Mouse (Mus musculus) forebrain, embryonic 16.5 days (tissue): ENCODE measurements around the gene Lrrc47. TPM values are rescaled to one million over a fixed set of nuclear protein-coding genes. Genes with fewer than 3 reads are reported as not detected.

Experiments
- ATAC-seq: fragments of 200-750 bp; cut with Nextera tagmentation; 2 replicates; pipeline ENCODE4 v1.8.0; 2017; ENCODE audit warnings: mild to moderate bottlenecking, moderate library complexity
- H3K27ac ChIP-seq: fragments of 300-500 bp; sonication (generic); 2 replicates; pipeline ENCODE4 v1.5.1; 2014; ENCODE audit warnings: low read length, control low read depth
- H3K27me3 ChIP-seq: fragments of 300-500 bp; sonication (generic); replicated peaks from 2 replicates; pipeline ENCODE4 v1.6.1; 2014; ENCODE audit warnings: low read length; ENCODE audit not compliant: control insufficient read depth, insufficient read depth
- H3K36me3 ChIP-seq: fragments of 300-500 bp; sonication (generic); 2 replicates; pipeline ENCODE4 v1.6.1; 2014; ENCODE audit not compliant: control insufficient read depth, insufficient read depth
- H3K4me1 ChIP-seq: fragments of 300-500 bp; sonication (generic); replicated peaks from 2 replicates; pipeline ENCODE4 v1.6.1; 2014; ENCODE audit warnings: low read length; ENCODE audit not compliant: control insufficient read depth, insufficient read depth
- H3K4me2 ChIP-seq: fragments of 300-500 bp; sonication (generic); 2 replicates; pipeline ENCODE4 v1.6.1; 2014; ENCODE audit warnings: mild to moderate bottlenecking, low read length, control low read depth
- H3K4me3 ChIP-seq: fragments of 300-500 bp; sonication (generic); replicated peaks from 2 replicates; pipeline ENCODE4 v1.5.1; 2014; ENCODE audit warnings: mild to moderate bottlenecking, low read length, control low read depth
- H3K9ac ChIP-seq: fragments of 300-500 bp; sonication (generic); replicated peaks from 2 replicates; pipeline ENCODE4 v1.6.1; 2014; ENCODE audit warnings: low read depth, low read length, control low read depth
- H3K9me3 ChIP-seq: fragments of 300-500 bp; sonication (generic); 2 replicates; pipeline ENCODE4 v1.6.1; 2016; ENCODE audit warnings: low read length; ENCODE audit not compliant: control insufficient read depth
- WGBS: fragments of 180-500 bp; shearing (Covaris S2); extraction: QIAGEN DNeasy Blood & Tissue Kit; methylation state at CpG from one replicate; pipeline ENCODE4 v1.1.7; 2014; 5-methylcytosine and 5-hydroxymethylcytosine counted together
- polyA plus RNA-seq: library from polyadenylated mRNA; unstranded; fragments of >200 nt; fragmentation: Nextera tagmentation; extraction: Ambion mirVana; gene quantifications from 2 replicates; pipeline ENCODE4 v1.2.1, GENCODE M21; 2015

Lrrc47 gene
- polyA plus RNA-seq, 1 experiment from 2014 or later, result 22.2 TPM

GRCm38 (mm10) chr4:153980470-153980869, 31.1 kb upstream of the Lrrc47 start:
- Histone ChIP-seq H3K27ac (no peak overlapping the region), H3K9ac (no peak overlapping the region), H3K4me3 (no peak overlapping the region), H3K4me1 (peaks cover 13% of the 10 kb centered on the region), H3K9me3 (no peaks in the 10 kb centered on the region), H3K4me2 (no peak overlapping the region), H3K27me3 (no peaks in the 10 kb centered on the region), H3K36me3 (peaks cover 29% of the 10 kb centered on the region)
- ATAC-seq, result no peak
- 93% methylated on average over 11 of the region's 11 CpGs for WGBS

DNA sequence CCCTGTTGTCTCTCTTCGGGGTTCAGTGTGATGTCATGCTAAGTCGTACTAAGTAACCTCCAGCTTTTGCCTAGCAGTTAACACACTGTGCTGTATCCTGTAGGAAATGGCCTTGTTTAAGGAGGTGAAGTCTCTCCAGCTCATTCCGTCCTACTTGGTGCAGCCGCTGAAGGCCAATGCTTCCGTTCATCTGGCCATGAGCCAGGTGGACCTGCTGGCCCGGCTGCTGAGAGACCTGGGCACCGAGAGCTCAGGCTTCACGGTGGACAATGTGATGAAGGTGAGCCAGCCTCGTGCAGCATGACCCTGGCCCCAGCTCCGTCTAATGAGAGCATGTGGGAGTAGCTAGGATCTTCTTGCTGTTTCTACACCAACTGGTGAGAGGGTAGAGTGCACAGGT, 18.8 kb upstream of the Lrrc47 start:
- peaks cover 46% of the 10 kb centered on the region for H3K36me3 ChIP-seq
- no peaks in the 10 kb centered on the region for H3K9me3 ChIP-seq
- no peak overlapping the region for H3K4me3 ChIP-seq
- H3K27me3 ChIP-seq, result no peaks in the 10 kb centered on the region
- ATAC-seq, result no peak
- WGBS, result 86% methylated on average over 10 of the region's 10 CpGs
- H3K4me1 ChIP-seq, result no peaks in the 10 kb centered on the region
- no peak overlapping the region for H3K9ac ChIP-seq
- no peak overlapping the region for H3K4me2 ChIP-seq
- no peak overlapping the region for H3K27ac ChIP-seq

DNA sequence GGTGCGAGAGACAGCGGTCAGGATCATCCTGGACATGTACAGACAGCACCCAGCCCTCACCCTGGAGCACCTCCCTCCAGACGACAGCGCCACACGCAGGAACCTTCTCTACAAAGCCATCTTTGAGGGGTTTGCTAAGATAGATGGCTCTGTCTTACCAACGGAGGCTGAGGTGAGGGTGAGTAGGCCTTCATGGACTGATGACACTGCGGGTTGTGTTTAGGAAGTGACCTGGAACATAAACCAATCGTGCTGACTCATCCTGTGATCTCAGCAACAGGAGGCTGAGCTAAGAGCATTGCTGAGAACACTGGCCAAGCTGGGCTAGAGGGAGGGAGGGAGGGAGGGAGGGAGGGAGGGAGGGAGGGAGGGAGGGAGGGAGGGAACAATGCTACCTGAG, 18.0 kb upstream of the Lrrc47 start:
- Histone ChIP-seq H3K4me2 (no peak overlapping the region), H3K4me1 (no peaks in the 10 kb centered on the region), H3K9me3 (no peaks in the 10 kb centered on the region), H3K27me3 (no peaks in the 10 kb centered on the region), H3K4me3 (no peak overlapping the region), H3K36me3 (peaks cover 46% of the 10 kb centered on the region), H3K9ac (no peak overlapping the region), H3K27ac (no peak overlapping the region)
- 93% methylated on average over 8 of the region's 8 CpGs for WGBS
- ATAC-seq, result no peak

DNA sequence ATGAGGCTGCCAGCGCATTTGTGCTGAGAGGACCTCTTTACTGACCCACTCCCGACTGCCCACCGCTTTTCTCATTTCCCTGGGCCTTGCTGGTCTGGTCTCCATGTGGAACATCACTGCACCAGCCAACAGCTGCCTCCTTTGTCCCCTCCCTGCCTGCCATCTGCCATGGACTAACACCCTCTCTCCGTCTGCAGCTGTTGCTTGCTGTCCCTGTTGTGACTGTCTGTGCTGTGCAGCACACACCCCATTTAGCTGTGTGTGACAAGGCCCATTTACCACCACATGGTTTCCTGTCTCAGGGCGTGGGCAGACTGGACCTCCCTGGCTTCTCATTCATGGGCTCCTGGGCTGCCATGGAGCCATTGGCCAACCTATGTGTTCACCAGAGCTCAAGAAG, 6.0 kb upstream of the Lrrc47 start:
- no peak overlapping the region for H3K9ac ChIP-seq
- no peak for ATAC-seq
- H3K27ac ChIP-seq, result no peak overlapping the region
- no peaks in the 10 kb centered on the region for H3K4me1 ChIP-seq
- H3K4me3 ChIP-seq, result no peak overlapping the region
- H3K36me3 ChIP-seq, result peaks cover 18% of the 10 kb centered on the region
- no peaks in the 10 kb centered on the region for H3K9me3 ChIP-seq
- H3K4me2 ChIP-seq, result no peak overlapping the region
- WGBS, result 89% methylated on average over 5 of the region's 5 CpGs
- no peaks in the 10 kb centered on the region for H3K27me3 ChIP-seq

GRCm38 (mm10) chr4:154006264-154006663, 5.3 kb upstream of the Lrrc47 start:
- 93% methylated on average over 6 of the region's 6 CpGs for WGBS
- H3K36me3 ChIP-seq, result peaks cover 18% of the 10 kb centered on the region

DNA sequence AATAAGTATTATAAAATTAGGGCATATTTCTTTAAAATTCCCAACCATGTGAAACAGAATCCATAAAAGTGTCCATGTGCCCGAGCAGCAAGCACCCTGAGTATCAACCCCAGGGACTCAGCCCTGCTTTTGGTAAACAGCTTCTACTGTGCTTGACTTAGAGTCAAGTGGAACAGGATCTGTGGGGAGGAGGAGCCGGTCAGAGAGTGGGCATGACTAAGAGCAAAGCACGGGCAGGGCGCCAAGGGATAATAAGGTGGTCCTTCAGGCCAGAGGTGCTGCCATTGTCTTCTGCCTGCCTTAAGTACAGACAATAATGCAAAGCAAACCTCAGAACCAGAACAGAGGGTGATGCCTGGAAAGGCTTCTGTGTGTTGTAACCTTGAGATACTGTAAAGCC, 3.8 kb upstream of the Lrrc47 start:
- ATAC-seq, result no peak
- no peak overlapping the region for H3K4me2 ChIP-seq
- 81% methylated on average over 4 of the region's 4 CpGs for WGBS
- H3K4me3 ChIP-seq, result no peak overlapping the region
- H3K4me1 ChIP-seq, result peaks cover 5% of the 10 kb centered on the region
- H3K27ac ChIP-seq, result no peak overlapping the region
- H3K27me3 ChIP-seq, result no peaks in the 10 kb centered on the region
- H3K36me3 ChIP-seq, result peaks cover 14% of the 10 kb centered on the region
- no peaks in the 10 kb centered on the region for H3K9me3 ChIP-seq
- H3K9ac ChIP-seq, result no peak overlapping the region

More at GRCm38 (mm10) chr4:154006264-154006663, 5.3 kb upstream of the Lrrc47 start:
- Histone ChIP-seq H3K4me1 (no peaks in the 10 kb centered on the region), H3K4me2 (no peak overlapping the region), H3K27me3 (no peaks in the 10 kb centered on the region), H3K27ac (no peak overlapping the region), H3K9me3 (no peaks in the 10 kb centered on the region), H3K9ac (no peak overlapping the region), H3K4me3 (no peak overlapping the region)
- ATAC-seq, result no peak

DNA sequence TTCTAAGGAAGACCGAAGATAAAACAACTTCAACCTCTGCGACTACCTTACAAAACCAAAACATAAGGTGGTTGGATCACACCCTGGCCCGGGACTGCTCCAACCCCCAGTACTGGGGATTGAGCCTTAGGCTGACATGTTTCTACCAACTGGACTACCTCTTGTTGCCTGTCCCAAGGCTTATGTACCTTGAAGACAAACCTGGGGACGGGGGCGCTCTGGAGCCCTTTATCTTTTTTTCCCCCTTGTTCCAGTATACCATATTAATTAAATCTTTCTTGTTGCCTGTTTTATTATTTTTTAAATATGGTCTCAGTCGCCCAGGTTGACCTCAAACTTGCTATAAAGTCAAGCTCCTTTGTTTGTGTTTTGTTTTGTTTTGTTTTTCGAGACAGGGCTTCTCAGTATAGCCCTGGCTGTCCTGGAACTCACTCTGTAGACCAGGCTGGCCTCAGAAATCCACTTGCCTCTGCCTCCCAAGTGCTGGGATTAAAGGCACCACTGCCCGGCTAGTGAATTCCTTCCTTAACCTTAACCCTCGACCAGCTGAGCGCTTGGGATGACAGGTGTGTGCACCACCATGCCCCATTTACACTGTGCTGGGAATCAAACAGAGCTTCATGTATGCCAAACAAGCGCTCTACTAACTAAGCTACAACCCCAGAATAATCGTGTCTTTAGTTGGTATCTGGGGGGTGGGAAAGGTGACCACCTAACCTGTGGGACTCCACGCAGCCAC, 455 bp upstream of the Lrrc47 start:
- no peaks in the 10 kb centered on the region for H3K9me3 ChIP-seq
- no peaks in the 10 kb centered on the region for H3K27me3 ChIP-seq
- WGBS, result 27% methylated on average over 13 of the region's 13 CpGs
- H3K9ac ChIP-seq, result peak overlapping the region; percentile 88
- H3K4me3 ChIP-seq, result peak overlapping the region; percentile 98
- H3K4me1 ChIP-seq, result peaks cover 19% of the 10 kb centered on the region
- peak overlapping the region; percentile 51 for H3K4me2 ChIP-seq
- peak; percentile 1; the same call in 1 of the 2 replicates for ATAC-seq
- H3K27ac ChIP-seq, result peak overlapping the region; percentile 0; the same call in 1 of the 2 replicates
- H3K36me3 ChIP-seq, result peaks cover 6% of the 10 kb centered on the region

DNA sequence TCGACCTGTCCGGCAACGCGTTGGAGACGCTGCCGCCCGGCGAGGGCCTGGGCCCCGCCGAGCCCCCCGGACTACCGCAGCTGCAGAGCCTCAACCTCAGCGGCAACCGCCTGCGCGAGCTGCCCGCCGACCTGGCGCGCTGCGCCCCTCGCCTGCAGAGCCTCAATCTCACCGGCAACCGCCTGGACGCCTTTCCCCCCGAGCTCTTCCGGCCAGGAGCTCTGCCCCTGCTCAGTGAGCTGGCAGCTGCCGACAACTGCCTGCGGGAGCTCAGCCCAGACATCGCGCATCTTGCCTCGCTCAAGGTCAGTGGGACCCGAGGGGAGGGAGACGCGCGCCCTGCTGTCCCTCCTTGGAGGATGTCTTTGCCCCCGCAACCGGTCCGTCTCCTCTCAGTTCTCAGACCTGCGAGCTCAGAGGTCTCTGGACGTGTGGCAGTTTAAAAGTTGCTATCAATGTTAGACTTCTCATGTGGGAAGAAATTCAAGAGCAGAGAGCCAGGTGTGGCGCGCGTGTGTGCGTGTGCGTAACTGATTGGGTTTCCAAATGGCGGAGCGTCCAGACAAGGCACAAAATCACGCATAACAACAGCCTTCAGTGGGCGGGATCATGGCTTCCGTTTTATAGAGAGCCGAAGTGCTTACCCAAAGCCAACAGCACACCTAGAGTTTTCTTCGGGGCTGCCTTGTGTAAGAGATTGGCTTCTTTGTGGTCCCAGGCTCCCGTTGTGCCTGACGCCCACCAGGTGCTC, 776 bp downstream of the Lrrc47 start:
- 2% methylated on average over 55 of the region's 55 CpGs for WGBS
- Histone ChIP-seq H3K4me2 (peak overlapping the region; percentile 100), H3K9me3 (no peaks in the 10 kb centered on the region), H3K27me3 (no peaks in the 10 kb centered on the region), H3K4me3 (peak overlapping the region; percentile 98), H3K9ac (peak overlapping the region; percentile 88), H3K4me1 (peaks cover 19% of the 10 kb centered on the region), H3K36me3 (peaks cover 14% of the 10 kb centered on the region), H3K27ac (0 out of 2 replicates have a peak overlapping the region, but pooled peaks have one; percentile 0)
- ATAC-seq, result no peak

DNA sequence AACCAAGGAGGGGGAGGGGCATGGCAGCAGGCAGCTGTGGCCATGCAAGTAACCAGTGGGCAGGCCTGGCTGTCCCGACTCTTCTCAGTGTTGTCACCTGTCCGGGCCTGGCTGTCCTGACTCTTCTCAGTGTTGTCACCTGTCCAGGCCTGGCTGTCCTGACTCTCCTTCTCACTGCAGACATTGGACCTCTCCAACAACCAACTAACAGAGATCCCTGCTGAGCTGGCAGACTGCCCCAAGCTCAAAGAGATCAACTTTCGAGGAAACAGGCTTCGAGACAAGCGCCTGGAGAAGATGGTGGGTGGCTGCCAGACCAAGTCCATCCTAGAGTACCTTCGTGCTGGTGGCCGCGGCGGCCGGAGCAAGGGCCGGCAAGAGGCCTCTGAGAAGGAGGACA, 3.9 kb downstream of the Lrrc47 start:
- H3K9me3 ChIP-seq, result no peaks in the 10 kb centered on the region
- H3K4me3 ChIP-seq, result no peak overlapping the region
- H3K4me1 ChIP-seq, result peaks cover 19% of the 10 kb centered on the region
- peaks cover 26% of the 10 kb centered on the region for H3K36me3 ChIP-seq
- 91% methylated on average over 11 of the region's 11 CpGs for WGBS
- no peaks in the 10 kb centered on the region for H3K27me3 ChIP-seq
- no peak overlapping the region for H3K27ac ChIP-seq
- H3K4me2 ChIP-seq, result no peak overlapping the region
- no peak overlapping the region for H3K9ac ChIP-seq
- no peak for ATAC-seq
